Mouse (Mus musculus): Measurements from ENCODE around the gene Slc11a2. TPM values are rescaled to one million over a fixed set of nuclear protein-coding genes. Genes with fewer than 3 reads are reported as not detected.
"Not testable (repeated sequence)": the region's sequence is repeated elsewhere in the genome, so short reads cannot be mapped to it uniquely, and the experiment has no call there.

Slc11a2 gene
- total and polyA plus RNA-seq, 3 experiments, result 8.9 to 18.6 (median 13.0) TPM

DNA sequence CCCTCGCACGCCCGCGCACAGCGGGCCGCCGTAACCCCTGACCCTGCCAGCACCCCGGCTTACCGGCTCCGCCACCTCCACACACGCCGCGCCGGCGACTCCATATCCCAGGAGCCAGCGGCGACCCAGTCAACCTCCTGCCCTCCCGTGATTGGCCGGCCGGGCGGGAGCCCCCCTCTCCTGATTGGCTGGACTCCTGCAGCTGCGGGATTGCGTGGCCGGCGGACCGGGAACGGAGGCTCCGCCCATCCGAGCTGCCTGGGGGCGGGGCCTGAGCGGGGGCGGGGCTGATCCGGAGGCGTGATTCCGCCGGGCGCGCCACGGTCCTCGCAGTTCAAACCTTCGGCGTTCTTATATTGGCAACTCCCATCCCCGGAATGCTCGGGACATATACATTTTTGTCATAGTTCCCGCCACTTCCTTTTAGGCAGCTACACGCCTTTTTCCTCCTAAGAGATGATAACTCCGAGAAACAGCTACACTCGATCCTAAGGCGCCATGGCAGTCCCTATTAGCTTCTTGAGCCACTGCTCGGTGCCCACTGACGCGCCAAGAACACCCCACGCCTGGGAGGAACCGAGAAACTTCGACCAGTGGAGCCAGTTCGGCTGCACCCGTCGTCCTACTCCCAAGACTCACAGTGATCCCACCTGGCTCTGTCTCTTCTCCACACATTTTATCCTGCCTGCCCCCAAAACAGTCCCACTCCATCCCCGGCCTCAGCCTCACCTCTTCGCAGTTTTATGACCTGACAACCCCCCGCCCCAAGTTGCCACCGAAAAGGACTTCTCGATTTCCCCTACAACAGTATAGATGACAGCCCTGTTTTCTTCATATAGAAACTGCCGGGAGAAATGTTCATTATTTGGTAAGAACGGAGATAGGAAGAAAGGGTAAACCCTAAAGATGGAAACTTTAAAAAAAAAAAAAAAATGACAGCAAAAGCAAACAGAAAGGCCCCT lies 1.7 kb downstream of the Slc11a2 start (continued):
- TF ChIP-seq SMC3 (IDR thresholded peaks at IDR 0.05; ENCODE audit: low read depth, low read length) (no peak), MAX (IDR thresholded peaks at IDR 0.05; ENCODE audit: low read length) (no peak), MAFK (IDR thresholded peaks at IDR 0.05; ENCODE audit: insufficient replicate concordance, low read length) (no peak), HCFC1 (IDR thresholded peaks at IDR 0.05; ENCODE audit: low read depth, low read length) (peak; percentile 74)

DNA sequence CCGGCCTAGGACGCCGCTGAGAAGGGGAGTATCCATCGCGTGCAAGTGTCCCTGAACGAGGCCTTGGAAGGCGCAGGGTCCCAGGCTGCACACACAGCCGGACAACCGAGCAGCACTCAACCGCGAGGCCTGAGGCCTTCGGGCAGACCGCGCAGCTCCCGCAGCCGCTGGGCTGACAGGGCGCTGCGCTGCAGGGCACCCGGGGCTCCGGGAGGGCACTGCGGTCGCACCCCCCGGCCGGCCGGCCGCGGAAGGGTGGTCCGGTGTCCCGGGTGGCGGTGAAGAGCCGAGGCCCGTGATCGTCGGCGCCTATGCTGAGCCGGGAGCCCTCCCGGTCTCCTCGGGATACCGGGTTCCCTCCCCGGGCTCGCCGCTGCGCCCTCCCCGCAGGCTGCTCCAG lies 2.4 kb downstream of the Slc11a2 start:
- peaks cover 3 to 39% of the 10 kb centered on the region in 2 experiments; a peak in 3 of 4 replicates for H3K4me1 ChIP-seq (ENCODE audit: control insufficient read depth in 1 of 2, insufficient read depth in 2 of 2)
- no peaks in the 10 kb centered on the region for H3K9me3 ChIP-seq (replicated peaks; ENCODE audit: low read length)
- H3K36me3 ChIP-seq (replicated peaks in 1 of 2; ENCODE audit: control insufficient read depth in 1 of 2, insufficient read depth in 1 of 2, low read length in 1 of 2), result peaks cover 0 to 2% of the 10 kb centered on the region in 2 experiments
- no peak overlapping the region for H3K27ac ChIP-seq (ENCODE audit: insufficient read depth, low read depth)
- DNase-seq (ENCODE audit: extremely low read depth), result no peak
- peak overlapping the region; percentile 75 to 81 (median 78) for H3K4me3 ChIP-seq (replicated peaks in 1 of 3; ENCODE audit: low read depth in 2 of 3, low read length in 2 of 3, poor library complexity in 1 of 3)
- no peaks in the 10 kb centered on the region for H3K79me2 ChIP-seq (replicated peaks; ENCODE audit: control insufficient read depth, extremely low read depth, insufficient read depth, poor library complexity, severe bottlenecking)
- TF ChIP-seq UBTF (IDR thresholded peaks at IDR 0.05; ENCODE audit: low read depth, low read length) (peak; percentile 62; the same call in 1 of the 2 replicates), BHLHE40 (IDR thresholded peaks at IDR 0.05; ENCODE audit: low read depth, low read length) (no peak), ZNF384 (IDR thresholded peaks at IDR 0.05; ENCODE audit: low read depth, low read length) (no peak)
- in situ Hi-C loops (cut with MboI; ENCODE audit: low pct_ligation_motif_present, low pct_unique_long_range_greater_than_20kb, low sequenced_read_pairs) (no loop called here), dilution Hi-C loops (cut with MboI; ENCODE audit: extremely low pct_ligation_motif_present, extremely low pct_unique_long_range_greater_than_20kb, low sequenced_read_pairs) (no loop called here)
- H3K9ac ChIP-seq (ENCODE audit: insufficient read depth, low read depth), result peak overlapping the region; percentile 78
- H3K4me2 ChIP-seq (ENCODE audit: insufficient read depth, low read depth, poor library complexity, severe bottlenecking), result peak overlapping the region; percentile 85
- peaks cover 41% of the 10 kb centered on the region for H3K27me3 ChIP-seq (replicated peaks)

DNA sequence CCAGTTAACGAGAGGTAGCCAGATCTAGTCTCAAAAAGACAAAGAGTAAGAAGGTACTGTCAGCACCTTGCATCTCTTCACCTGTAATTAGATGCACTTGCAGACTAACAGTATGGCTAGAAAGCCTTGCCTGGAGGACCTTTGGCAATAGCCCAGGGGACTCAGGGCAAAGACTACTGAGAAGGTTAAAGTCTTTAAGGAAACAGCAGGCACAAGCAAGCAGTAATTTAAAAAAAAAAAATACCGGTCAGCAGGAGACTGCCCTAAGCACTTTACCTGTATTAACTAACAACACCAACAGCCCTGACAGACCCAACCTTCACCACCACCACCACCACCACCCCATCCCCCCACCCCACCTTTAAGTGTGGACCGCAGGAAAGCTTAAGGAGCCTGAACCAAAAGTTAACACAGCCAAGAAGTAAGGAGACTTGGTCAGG lies 3.1 kb downstream of the Slc11a2 start, which contains the start of gene Gm5475:
Gene Gm5475 (plus strand): TSS at position 390 of the 440 bp plus-strand sequence.
- H3K9me3 ChIP-seq (replicated peaks; ENCODE audit: low read length); dilution Hi-C loops (cut with MboI; ENCODE audit: extremely low pct_ligation_motif_present, extremely low pct_unique_long_range_greater_than_20kb, low sequenced_read_pairs); H3K79me2 ChIP-seq (replicated peaks; ENCODE audit: control insufficient read depth, extremely low read depth, insufficient read depth, poor library complexity, severe bottlenecking); DNase-seq (ENCODE audit: extremely low read depth); H3K36me3 ChIP-seq (replicated peaks in 1 of 2; ENCODE audit: control insufficient read depth in 1 of 2, insufficient read depth in 1 of 2, low read length in 1 of 2); in situ Hi-C loops (cut with MboI; ENCODE audit: low pct_ligation_motif_present, low pct_unique_long_range_greater_than_20kb, low sequenced_read_pairs); H3K27ac ChIP-seq (ENCODE audit: insufficient read depth, low read depth): not testable (repeated sequence)
- Histone ChIP-seq H3K4me3 (replicated peaks in 1 of 3; ENCODE audit: low read depth in 2 of 3, low read length in 2 of 3, poor library complexity in 1 of 3) (peak within 1 kb of the TSS; percentile 75 to 81 (median 78)), H3K27me3 (replicated peaks) (peaks cover 34% of the 10 kb centered on the region), H3K4me2 (ENCODE audit: insufficient read depth, low read depth, poor library complexity, severe bottlenecking) (peak within 1 kb of the TSS; percentile 85), H3K9ac (ENCODE audit: insufficient read depth, low read depth) (peak within 1 kb of the TSS; percentile 78), H3K4me1 (ENCODE audit: control insufficient read depth in 1 of 2, insufficient read depth in 2 of 2) (peaks cover 3 to 39% of the 10 kb centered on the region in 2 experiments; a peak in 3 of 4 replicates)

Data from CH12.LX (cell line).